Mouse (Mus musculus) liver, adult (tissue): ENCODE data around the gene Cdkn2aip.

Experiments
- GATA4 ChIP-seq: IDR thresholded peaks from 2 replicates; pipeline ENCODE4 v1.6.1; 2014; ENCODE audit warnings: mild to moderate bottlenecking, low read length; ENCODE audit not compliant: insufficient replicate concordance

The Cdkn2aip gene

GRCm38 (mm10) chr8:47676631-47677030 is 37.1 kb downstream of the Cdkn2aip start:
- no peak for TF ChIP-seq GATA4

GRCm38 (mm10) chr8:47676224-47676623 is 37.5 kb downstream of the Cdkn2aip start:
- TF ChIP-seq GATA4 = no peak

- no peak for TF ChIP-seq GATA4
These were observed 37.9 kb downstream of the Cdkn2aip start for GRCm38 (mm10) chr8:47675786-47676185.

GRCm38 (mm10) chr8:47674777-47675710 is 38.7 kb downstream of the Cdkn2aip start, which contains the start of gene Ing2:
Ing2 (minus strand) TSS chr8:47675556.
- TF ChIP-seq GATA4 = no peak; the same call in 1 of the 2 replicates

- TF ChIP-seq GATA4 = no peak
These were observed 39.5 kb downstream of the Cdkn2aip start for GRCm38 (mm10) chr8:47674140-47674776.

GRCm38 (mm10) chr8:47673317-47674139 is 40.2 kb downstream of the Cdkn2aip start:
- peak; percentile 35; the same call in 1 of the 2 replicates for TF ChIP-seq GATA4

GRCm38 (mm10) chr8:47664231-47664785 is 49.4 kb downstream of the Cdkn2aip start:
- no peak for TF ChIP-seq GATA4

GRCm38 (mm10) chr8:47663201-47663600 is 50.5 kb downstream of the Cdkn2aip start:
- no peak for TF ChIP-seq GATA4

GRCm38 (mm10) chr8:47662716-47663115 is 51.0 kb downstream of the Cdkn2aip start:
- no peak for TF ChIP-seq GATA4

GRCm38 (mm10) chr8:47660394-47660793 is 53.3 kb downstream of the Cdkn2aip start:
- TF ChIP-seq GATA4 = no peak

GRCm38 (mm10) chr8:47659463-47659862 is 54.3 kb downstream of the Cdkn2aip start:
- no peak for TF ChIP-seq GATA4
